ENCODE assay signal across 14 mouse cellular contexts in genomic region chr8:87665337-87665736, GRCm38 (mm10).
"Had no signal": no experiment of that assay in that cellular context is flagged by ENCODE, and none has a peak within 500 bp of the region (broad histone marks: within the 10 kb centered on the region; RNA-seq: fewer than 3 reads in every experiment).

No protein-coding gene starts in this region.

- H3K9me3 ChIP-seq: limb, embryonic 12.5 days; limb, embryonic 15.5 days; midbrain, embryonic 13.5 days had no signal

- DNase-seq: kidney, postnatal 14 days; kidney, postnatal 4 days; left cerebral cortex, postnatal 4 days; liver, postnatal 0 days; lung, embryonic 14.5 days; thymus, adult 18-20 months; thymus, postnatal 36 days had no signal

- H3K27ac ChIP-seq: limb, embryonic 12.5 days; limb, embryonic 15.5 days; liver, embryonic 14.5 days; macrophage; midbrain, embryonic 13.5 days had no signal

- ATAC-seq: liver, postnatal 0 days; lung, postnatal 0 days; midbrain, embryonic 13.5 days had no signal

- H3K4me3 ChIP-seq: limb, embryonic 12.5 days; limb, embryonic 15.5 days; midbrain, embryonic 13.5 days had no signal

- H3K9ac ChIP-seq: limb, embryonic 12.5 days; limb, embryonic 15.5 days; liver, embryonic 14.5 days; liver, postnatal 0 days; lung, embryonic 14.5 days; midbrain, embryonic 13.5 days had no signal

- H3K4me2 ChIP-seq: limb, embryonic 12.5 days; limb, embryonic 15.5 days; liver, embryonic 11.5 days; lung, embryonic 14.5 days; midbrain, embryonic 13.5 days had no signal
